Mouse (Mus musculus) megakaryocyte progenitor cell, adult 5-6 weeks (primary cell): ENCODE data around the gene Vmn1r234. TPM values are rescaled to one million over a fixed set of nuclear protein-coding genes. Genes with fewer than 3 reads are reported as not detected.
A peak's percentile ranks its signal among the peaks of the same experiment; 100 is the strongest.
"Not testable (repeated sequence)": the region's sequence is repeated elsewhere in the genome, so short reads cannot be mapped to it uniquely, and the experiment has no call there.

Experiments used
- ATAC-seq: replicated peaks from 2 replicates; pipeline ENCODE4 v1.8.0; 2016; ENCODE audit warnings: mild to moderate bottlenecking, moderate TSS enrichment, inconsistent platforms; ENCODE audit not compliant: poor library complexity
- total RNA-seq, 2 experiments: library from RNA; stranded (forward) in 1 of 2; stranded (reverse) in 1 of 2; fragments of 157-497, 149-512 nt in 1 of 2; fragments of 200-1000 nt in 1 of 2; gene quantifications; 2 replicates each; pipeline versions ENCODE4 v1.2.3 to v1.2.4; 2015 to 2017

The Vmn1r234 gene
- total RNA-seq (2015), result not detected in 2 replicates
- total RNA-seq (2017), result not detected in 2 replicates

- ATAC-seq, result no peak
Measured at GRCm38 (mm10) chr17:21225787-21226186, at the start of gene Vmn1r234. Gene Vmn1r234 (plus strand): TSS chr17:21226087.

DNA sequence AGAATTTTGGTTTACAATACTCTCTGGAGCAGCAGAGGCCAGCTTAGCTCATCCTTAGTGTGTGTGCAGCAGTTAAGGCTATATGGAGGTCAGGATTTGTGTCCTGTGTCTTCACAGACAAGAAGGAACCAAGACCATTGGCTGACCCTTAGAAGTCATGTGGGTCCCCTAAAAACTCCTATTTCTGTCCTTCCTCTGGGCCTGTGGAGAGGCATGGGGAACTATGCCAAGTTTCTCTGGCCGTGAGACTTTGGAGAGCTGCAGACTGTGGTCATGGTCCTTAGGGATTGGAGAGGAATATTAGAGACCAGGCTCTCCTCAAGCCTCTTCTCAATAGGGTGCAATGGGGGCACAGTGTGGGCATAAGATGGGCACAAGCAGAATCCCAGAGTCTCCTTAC is 14.8 kb upstream of the Vmn1r234 start:
- ATAC-seq, result not testable (repeated sequence)

DNA sequence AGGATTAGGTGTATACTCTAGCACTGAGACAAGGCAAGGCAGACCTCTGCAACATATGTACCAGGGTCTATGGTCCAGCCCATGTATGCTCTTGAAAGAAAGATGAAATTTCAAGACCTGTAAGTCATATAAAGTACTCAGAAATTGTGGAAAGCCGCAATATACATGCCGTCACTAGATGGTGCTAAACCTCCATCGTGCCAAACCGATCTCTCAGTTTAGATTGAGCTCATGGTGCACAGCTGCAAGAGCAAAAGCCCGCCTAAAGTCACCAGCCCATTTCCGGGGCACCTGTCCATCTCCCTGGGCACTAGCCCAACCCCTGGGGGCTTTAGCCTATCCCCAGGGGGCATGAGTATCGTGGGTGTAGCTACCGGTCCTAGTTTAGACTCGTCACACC is 5.8 kb downstream of the Vmn1r234 start:
- peak; percentile 98 for ATAC-seq

GRCm38 (mm10) chr17:21256111-21256510 is 30.2 kb downstream of the Vmn1r234 start, which contains the start of gene Vmn1r235:
Gene Vmn1r235 (plus strand): TSS chr17:21256411.
- no peak for ATAC-seq

DNA sequence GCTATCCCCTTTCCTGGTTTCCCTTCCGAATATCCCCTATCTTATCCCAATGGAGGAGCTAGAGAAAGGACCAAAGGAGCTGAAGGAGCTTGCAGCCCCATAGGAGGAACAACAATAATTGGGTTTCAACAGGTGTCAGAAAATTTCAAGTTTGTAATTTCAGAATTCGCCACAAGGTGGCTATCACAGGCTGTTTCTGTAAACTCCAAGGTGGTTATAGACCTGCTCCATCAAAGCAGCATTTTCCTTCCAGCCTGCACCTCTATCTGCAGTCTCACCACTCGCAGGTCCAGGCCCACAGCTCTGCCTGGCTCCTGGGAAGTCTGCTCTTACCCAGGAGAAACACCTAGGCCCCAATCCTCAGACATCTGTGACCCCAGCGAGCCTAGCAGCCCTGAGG is 46.2 kb downstream of the Vmn1r234 start:
- ATAC-seq, result peak; percentile 96

DNA sequence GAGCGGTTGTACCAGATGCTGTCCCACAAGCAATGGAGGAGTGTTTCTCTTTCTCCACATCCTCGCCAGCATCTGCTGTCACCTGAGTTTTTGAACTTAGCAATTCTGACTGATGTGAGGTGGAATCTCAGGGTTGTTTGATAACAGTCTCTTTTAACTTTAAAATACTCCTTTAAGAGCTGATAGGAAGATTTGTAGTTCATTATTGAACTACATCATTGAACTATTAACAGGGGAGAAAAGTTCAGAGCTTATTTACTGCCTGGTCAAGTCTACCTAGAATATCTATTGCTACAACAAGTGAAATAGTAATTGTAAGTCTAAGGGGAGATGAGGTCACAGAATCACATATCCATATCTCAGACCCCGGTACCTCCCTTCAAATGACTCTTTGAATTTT is 56.8 kb downstream of the Vmn1r234 start, which contains the start of gene Vmn1r236:
Gene Vmn1r236 (plus strand): TSS at position 301 of the 400 bp plus-strand sequence.
- ATAC-seq, result no peak

GRCm38 (mm10) chr17:21284395-21284794 is 58.5 kb downstream of the Vmn1r234 start:
- ATAC-seq, result no peak

Other genes starting within 250 kb of the Vmn1r234 start
- gene Vmn1r233, start 229.6 kb upstream of the Vmn1r234 start, total RNA-seq (2015), result not detected in 2 replicates
- not detected in 2 replicates for gene Vmn1r233, start 229.6 kb upstream of the Vmn1r234 start, total RNA-seq (2017)
- 15.7 and 23.4 TPM in 2 replicates for gene Zfp160, start 217.2 kb upstream of the Vmn1r234 start, total RNA-seq (2015)
- 18.3 and 25.3 TPM in 2 replicates for gene Zfp160, start 217.2 kb upstream of the Vmn1r234 start, total RNA-seq (2017)
- not detected in 2 replicates for gene Vmn1r235, start 30.3 kb downstream of the Vmn1r234 start, total RNA-seq (2015)
- gene Vmn1r235, start 30.3 kb downstream of the Vmn1r234 start, total RNA-seq (2017), result not detected in 2 replicates
- not detected in 2 replicates for gene Vmn1r236, start 56.9 kb downstream of the Vmn1r234 start, total RNA-seq (2015)
- not detected in 2 replicates for gene Vmn1r236, start 56.9 kb downstream of the Vmn1r234 start, total RNA-seq (2017)
- not detected in 2 replicates for gene Vmn1r237, start 85.8 kb downstream of the Vmn1r234 start, total RNA-seq (2015)
- gene Vmn1r237, start 85.8 kb downstream of the Vmn1r234 start, total RNA-seq (2017), result not detected in 2 replicates
- 10.4 and 11.3 TPM in 2 replicates for gene Zfp677, start 157.7 kb downstream of the Vmn1r234 start, total RNA-seq (2015)
- 7.0 and 9.9 TPM in 2 replicates for gene Zfp677, start 157.7 kb downstream of the Vmn1r234 start, total RNA-seq (2017)
- gene Zfp54, start 197.1 kb downstream of the Vmn1r234 start, total RNA-seq (2015), result 7.0 and 10.7 TPM in 2 replicates
- gene Zfp54, start 197.1 kb downstream of the Vmn1r234 start, total RNA-seq (2017), result 8.8 and 9.1 TPM in 2 replicates
- gene Zfp51, start 224.3 kb downstream of the Vmn1r234 start, total RNA-seq (2015), result 16.9 and 22.8 TPM in 2 replicates
- gene Zfp51, start 224.3 kb downstream of the Vmn1r234 start, total RNA-seq (2017), result 10.9 and 13.2 TPM in 2 replicates